Mouse (Mus musculus): Measurements from ENCODE around the gene Sema5a. TPM values are rescaled to one million over a fixed set of nuclear protein-coding genes. Genes with fewer than 3 reads are reported as not detected.

Gene Sema5a
- polyA plus RNA-seq, 1 experiment = 1.3 TPM

DNA sequence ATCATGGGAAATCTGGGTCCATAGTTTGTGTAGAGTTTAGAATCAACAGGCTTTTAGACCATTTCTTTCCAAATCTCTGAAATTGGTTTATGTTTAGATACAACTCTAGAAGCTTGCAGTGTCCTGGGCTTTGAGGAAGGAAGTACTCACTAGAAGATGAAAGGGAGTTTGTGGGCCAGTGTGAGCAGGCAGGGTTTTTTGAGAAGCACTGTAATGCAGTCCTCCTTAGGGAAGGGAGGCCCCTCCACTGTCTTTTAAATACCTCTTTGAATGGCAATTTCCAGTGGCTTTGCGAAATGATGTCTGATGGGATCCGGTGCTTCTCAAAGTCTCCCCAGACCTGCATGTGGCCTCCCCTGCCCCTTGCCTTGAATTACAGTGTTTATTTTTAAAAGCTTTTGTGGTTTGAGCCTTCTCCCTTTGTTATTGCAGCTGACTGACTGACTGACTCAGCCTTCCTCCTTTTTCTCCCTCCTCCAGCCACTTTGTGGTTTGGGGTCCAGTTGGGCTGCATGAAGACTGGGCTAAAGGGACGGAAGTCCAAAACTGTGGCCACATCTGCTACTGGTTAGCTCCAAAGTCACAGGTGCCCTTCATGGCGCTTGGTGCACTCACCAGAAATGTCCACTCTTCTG lies 83.9 kb downstream of the Sema5a start:
- H3K4me1 ChIP-seq (replicated peaks; ENCODE audit: control insufficient read depth, insufficient read depth, low read length) = no peaks in the 10 kb centered on the region
- WGBS = 13% methylated on average over 4 of the region's 4 CpGs
- no peaks in the 10 kb centered on the region for H3K36me3 ChIP-seq (ENCODE audit: control insufficient read depth, insufficient read depth, low read length)
- TF ChIP-seq POLR2A (IDR thresholded peaks at IDR 0.05; ENCODE audit: control insufficient read depth, extremely low read depth, insufficient read depth, low read length, poor library complexity) (no peak), CTCF (IDR thresholded peaks at IDR 0.05; ENCODE audit: borderline replicate concordance, control insufficient read depth, extremely low read depth, insufficient read depth, low read length, poor library complexity) (no peak)
- no peaks in the 10 kb centered on the region for H3K27me3 ChIP-seq (ENCODE audit: control insufficient read depth, insufficient read depth, low read length)
- H3K4me3 ChIP-seq (ENCODE audit: control insufficient read depth, insufficient read depth, low read length) = no peak overlapping the region
- DNase-seq = no peak
- no peak overlapping the region for H3K27ac ChIP-seq (ENCODE audit: control insufficient read depth, insufficient read depth, low read length)

DNA sequence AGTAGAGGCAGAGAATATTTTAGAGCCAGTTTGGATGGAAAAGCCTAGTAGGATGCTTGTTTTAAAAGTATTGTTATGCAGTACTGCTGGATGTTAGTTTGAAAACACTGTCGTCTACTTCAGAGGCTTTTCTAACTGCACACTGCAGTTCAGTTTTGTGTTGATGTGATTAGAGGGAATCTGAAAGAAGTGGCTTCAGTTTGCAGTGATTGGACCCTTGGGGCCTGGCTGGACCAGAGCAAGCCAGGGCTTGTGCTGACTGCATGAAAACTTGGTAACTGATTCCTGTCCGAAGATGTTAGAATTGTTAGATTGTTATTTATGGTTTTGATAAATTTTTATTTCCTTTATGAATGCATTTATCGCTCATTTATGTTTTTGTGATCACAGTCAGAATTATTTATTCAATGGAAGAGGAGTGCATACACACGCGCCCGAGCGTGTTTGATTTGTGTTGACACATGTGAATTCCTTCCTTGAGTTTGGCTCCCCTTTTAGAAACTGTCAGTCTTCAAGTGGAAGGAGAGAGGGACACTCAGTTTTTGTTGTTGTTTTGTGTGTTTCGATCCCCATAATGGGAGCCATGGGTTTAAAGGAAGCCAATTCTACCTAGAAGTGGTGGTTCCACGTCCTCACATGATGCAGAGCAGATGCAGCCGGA lies 85.2 kb downstream of the Sema5a start:
- WGBS = 90% methylated on average over 10 of the region's 10 CpGs
- Histone ChIP-seq H3K4me1 (replicated peaks; ENCODE audit: control insufficient read depth, insufficient read depth, low read length) (no peaks in the 10 kb centered on the region), H3K4me3 (ENCODE audit: control insufficient read depth, insufficient read depth, low read length) (no peak overlapping the region), H3K27me3 (ENCODE audit: control insufficient read depth, insufficient read depth, low read length) (no peaks in the 10 kb centered on the region), H3K36me3 (ENCODE audit: control insufficient read depth, insufficient read depth, low read length) (no peaks in the 10 kb centered on the region), H3K27ac (ENCODE audit: control insufficient read depth, insufficient read depth, low read length) (no peak overlapping the region)
- TF ChIP-seq CTCF (IDR thresholded peaks at IDR 0.05; ENCODE audit: borderline replicate concordance, control insufficient read depth, extremely low read depth, insufficient read depth, low read length, poor library complexity) (no peak), POLR2A (IDR thresholded peaks at IDR 0.05; ENCODE audit: control insufficient read depth, extremely low read depth, insufficient read depth, low read length, poor library complexity) (no peak)
- no peak for DNase-seq

DNA sequence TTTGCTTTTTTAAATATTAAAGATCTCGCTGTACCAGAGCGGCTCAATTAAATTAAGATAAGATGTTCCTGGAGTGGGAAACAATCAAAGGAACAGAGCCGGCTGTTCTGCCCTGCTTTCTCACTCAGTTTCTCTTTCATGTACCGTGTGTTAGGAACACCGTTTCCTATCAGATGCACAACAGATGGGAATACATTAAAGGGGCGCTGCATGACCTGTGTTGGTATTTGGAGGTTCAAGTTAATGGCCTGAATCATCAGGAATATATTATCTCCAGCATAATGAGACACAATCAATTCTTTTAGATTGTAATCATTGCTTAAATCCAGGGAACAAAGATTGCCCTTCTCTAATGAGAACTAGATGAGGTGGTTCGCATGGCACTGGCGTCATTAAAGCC lies 85.8 kb downstream of the Sema5a start:
- DNase-seq = no peak
- no peaks in the 10 kb centered on the region for H3K27me3 ChIP-seq (ENCODE audit: control insufficient read depth, insufficient read depth, low read length)
- H3K27ac ChIP-seq (ENCODE audit: control insufficient read depth, insufficient read depth, low read length) = no peak overlapping the region
- H3K4me1 ChIP-seq (replicated peaks; ENCODE audit: control insufficient read depth, insufficient read depth, low read length) = no peaks in the 10 kb centered on the region
- no peak overlapping the region for H3K4me3 ChIP-seq (ENCODE audit: control insufficient read depth, insufficient read depth, low read length)
- WGBS = 87% methylated on average over 8 of the region's 8 CpGs
- TF ChIP-seq CTCF (IDR thresholded peaks at IDR 0.05; ENCODE audit: borderline replicate concordance, control insufficient read depth, extremely low read depth, insufficient read depth, low read length, poor library complexity) (no peak), POLR2A (IDR thresholded peaks at IDR 0.05; ENCODE audit: control insufficient read depth, extremely low read depth, insufficient read depth, low read length, poor library complexity) (no peak)
- no peaks in the 10 kb centered on the region for H3K36me3 ChIP-seq (ENCODE audit: control insufficient read depth, insufficient read depth, low read length)

DNA sequence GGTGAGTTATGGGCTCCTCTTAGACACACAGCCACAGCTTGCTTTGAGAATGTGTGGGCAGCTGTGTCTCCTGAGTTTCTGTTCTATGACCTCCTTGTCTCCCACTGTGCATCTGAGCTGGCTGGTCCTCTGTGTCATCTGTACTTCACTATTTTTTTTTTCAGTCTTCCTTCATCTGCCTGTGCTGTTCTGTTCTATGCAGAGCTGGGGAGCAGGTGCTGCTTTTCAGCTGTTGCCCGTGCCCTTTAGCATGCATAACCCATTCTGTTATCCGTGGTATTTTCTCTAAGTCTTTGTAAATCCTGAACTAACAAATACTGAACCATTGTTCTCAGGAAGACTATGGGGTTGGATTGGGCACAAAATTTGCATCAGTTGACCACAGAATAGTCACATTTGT lies 86.4 kb downstream of the Sema5a start:
- TF ChIP-seq CTCF (IDR thresholded peaks at IDR 0.05; ENCODE audit: borderline replicate concordance, control insufficient read depth, extremely low read depth, insufficient read depth, low read length, poor library complexity) = no peak
- no peak for TF ChIP-seq POLR2A (IDR thresholded peaks at IDR 0.05; ENCODE audit: control insufficient read depth, extremely low read depth, insufficient read depth, low read length, poor library complexity)
- no peak for DNase-seq
- H3K27me3 ChIP-seq (ENCODE audit: control insufficient read depth, insufficient read depth, low read length) = no peaks in the 10 kb centered on the region
- no peaks in the 10 kb centered on the region for H3K4me1 ChIP-seq (replicated peaks; ENCODE audit: control insufficient read depth, insufficient read depth, low read length)
- H3K4me3 ChIP-seq (ENCODE audit: control insufficient read depth, insufficient read depth, low read length) = no peak overlapping the region
- no peak overlapping the region for H3K27ac ChIP-seq (ENCODE audit: control insufficient read depth, insufficient read depth, low read length)
- no peaks in the 10 kb centered on the region for H3K36me3 ChIP-seq (ENCODE audit: control insufficient read depth, insufficient read depth, low read length)
- WGBS = 89% methylated on average over 2 of the region's 2 CpGs

DNA sequence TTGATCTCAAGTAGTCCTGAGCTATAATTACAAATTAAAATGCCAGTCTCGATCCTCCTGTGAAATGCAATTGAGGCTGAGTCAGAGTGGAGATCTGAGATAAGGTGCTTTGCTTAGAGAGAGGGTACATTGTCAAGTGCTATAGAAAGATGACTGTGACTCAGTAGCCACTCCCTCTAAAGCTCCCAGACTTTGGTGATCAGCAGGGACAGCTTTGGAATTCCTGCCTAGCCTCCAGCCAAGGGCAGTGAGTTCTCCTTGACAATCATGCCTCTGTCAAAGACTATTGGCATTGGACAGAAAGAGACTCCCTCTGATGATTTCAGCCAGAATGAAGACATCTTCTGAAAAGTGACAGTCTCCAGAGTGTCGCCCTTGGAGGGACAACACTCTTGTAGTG lies 88.8 kb downstream of the Sema5a start:
- Histone ChIP-seq H3K27me3 (ENCODE audit: control insufficient read depth, insufficient read depth, low read length) (no peaks in the 10 kb centered on the region), H3K4me1 (replicated peaks; ENCODE audit: control insufficient read depth, insufficient read depth, low read length) (no peaks in the 10 kb centered on the region), H3K36me3 (ENCODE audit: control insufficient read depth, insufficient read depth, low read length) (no peaks in the 10 kb centered on the region), H3K4me3 (ENCODE audit: control insufficient read depth, insufficient read depth, low read length) (no peak overlapping the region), H3K27ac (ENCODE audit: control insufficient read depth, insufficient read depth, low read length) (no peak overlapping the region)
- 92% methylated on average over 2 of the region's 2 CpGs for WGBS
- TF ChIP-seq CTCF (IDR thresholded peaks at IDR 0.05; ENCODE audit: borderline replicate concordance, control insufficient read depth, extremely low read depth, insufficient read depth, low read length, poor library complexity) = no peak
- DNase-seq = no peak

DNA sequence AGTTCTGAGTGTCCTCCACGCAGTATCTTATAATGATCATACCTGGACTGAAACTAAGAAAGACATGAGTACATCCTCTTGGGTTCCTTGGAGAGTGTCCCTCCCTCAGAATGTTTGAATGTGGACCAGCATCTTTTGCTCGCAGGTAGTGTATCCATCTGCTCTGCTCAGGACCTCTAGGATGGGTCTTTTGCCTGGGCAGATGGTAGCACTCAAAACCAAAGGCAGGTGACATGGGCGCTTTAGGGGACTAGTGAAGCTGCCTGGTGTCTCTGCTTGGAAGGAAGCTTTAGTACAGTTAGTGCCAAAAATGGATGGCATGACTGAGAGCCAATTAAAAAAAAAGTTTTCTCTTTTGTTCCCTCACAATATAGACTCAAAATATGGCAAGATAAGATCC lies 93.2 kb downstream of the Sema5a start:
- TF ChIP-seq CTCF (IDR thresholded peaks at IDR 0.05; ENCODE audit: borderline replicate concordance, control insufficient read depth, extremely low read depth, insufficient read depth, low read length, poor library complexity) (no peak), POLR2A (IDR thresholded peaks at IDR 0.05; ENCODE audit: control insufficient read depth, extremely low read depth, insufficient read depth, low read length, poor library complexity) (no peak)
- H3K4me1 ChIP-seq (replicated peaks; ENCODE audit: control insufficient read depth, insufficient read depth, low read length) = no peaks in the 10 kb centered on the region
- no peaks in the 10 kb centered on the region for H3K27me3 ChIP-seq (ENCODE audit: control insufficient read depth, insufficient read depth, low read length)
- H3K27ac ChIP-seq (ENCODE audit: control insufficient read depth, insufficient read depth, low read length) = no peak overlapping the region
- H3K4me3 ChIP-seq (ENCODE audit: control insufficient read depth, insufficient read depth, low read length) = no peak overlapping the region
- 97% methylated on average over 3 of the region's 3 CpGs for WGBS
- no peak for DNase-seq
- H3K36me3 ChIP-seq (ENCODE audit: control insufficient read depth, insufficient read depth, low read length) = no peaks in the 10 kb centered on the region
